Mouse (Mus musculus): ENCODE data around the gene Efhc1.

The Efhc1 gene

GRCm38 (mm10) chr1:20954876-20955275, 3.5 kb downstream of the Efhc1 start:
- DNase-seq, result no peak

DNA sequence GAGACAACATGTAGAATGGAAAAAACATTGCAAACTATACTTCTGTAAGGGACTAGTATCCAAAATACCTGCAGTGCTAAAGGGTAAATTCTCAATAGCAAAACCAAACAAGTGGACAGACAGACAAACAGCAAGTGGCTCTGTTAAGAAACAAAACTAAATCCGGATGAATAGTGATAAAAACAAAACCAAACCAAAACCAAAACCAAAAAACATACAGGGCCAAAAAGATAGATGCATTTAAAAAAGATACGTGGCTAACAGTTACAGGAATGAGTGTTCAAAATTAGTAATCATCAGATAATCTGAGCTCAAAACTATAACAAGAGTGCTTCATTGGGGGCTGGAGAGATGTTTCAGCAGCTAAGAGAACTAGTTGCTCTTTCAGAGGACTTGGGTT, 18.2 kb downstream of the Efhc1 start:
- no peak for DNase-seq

DNA sequence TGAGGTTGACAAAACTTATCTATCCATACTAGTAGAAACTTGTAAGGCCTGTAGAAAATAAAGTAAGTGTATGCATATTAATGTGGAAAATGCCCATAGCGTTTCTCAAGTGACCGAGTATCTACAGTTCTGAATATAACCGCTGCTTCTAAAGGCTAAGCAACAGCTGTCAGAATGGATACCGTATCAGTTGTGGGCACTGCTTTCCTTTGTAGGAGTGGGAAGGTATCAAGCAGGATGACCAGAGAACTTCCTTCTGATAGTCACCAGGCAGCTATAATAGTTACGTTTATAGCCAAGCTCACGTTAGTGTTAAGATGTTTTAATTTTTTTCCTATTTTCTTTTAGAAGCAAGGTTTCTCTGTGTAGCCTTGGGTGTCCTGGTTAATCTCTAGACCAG, 22.0 kb downstream of the Efhc1 start:
- DNase-seq, result no peak

- DNase-seq, result no peak
Observed at GRCm38 (mm10) chr1:20974341-20975135, 23.1 kb downstream of the Efhc1 start.

- DNase-seq, result no peak
Observed at GRCm38 (mm10) chr1:20980553-20980952, 29.1 kb downstream of the Efhc1 start.

DNA sequence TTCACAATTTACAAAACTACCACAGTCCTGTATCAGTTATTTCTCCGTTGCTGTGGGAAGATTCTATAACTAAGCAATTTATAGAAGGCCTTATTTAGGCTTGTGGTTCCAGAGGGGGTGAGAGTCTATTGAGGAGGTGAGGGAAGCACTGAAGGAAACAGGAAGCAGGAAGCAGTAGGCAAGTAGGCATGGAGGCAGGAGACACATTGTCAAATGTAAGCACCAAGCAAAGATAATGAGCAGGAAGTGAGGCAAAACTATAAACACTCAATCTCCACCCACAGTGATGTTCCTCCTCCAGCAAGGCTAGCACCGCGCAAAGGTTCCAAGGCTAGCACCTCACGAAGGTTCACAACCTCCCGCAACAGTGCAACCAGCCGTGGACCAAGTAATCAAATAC, 30.3 kb downstream of the Efhc1 start:
- no peak for DNase-seq

GRCm38 (mm10) chr1:20984103-20984502, 32.7 kb downstream of the Efhc1 start:
- no peak for DNase-seq

- DNase-seq, result no peak
Observed at GRCm38 (mm10) chr1:20984582-20984981, 33.2 kb downstream of the Efhc1 start.

- DNase-seq, result peak in 1 of 2 experiments; percentile 38
Observed at GRCm38 (mm10) chr1:20986378-20987056, 35.1 kb downstream of the Efhc1 start.

DNA sequence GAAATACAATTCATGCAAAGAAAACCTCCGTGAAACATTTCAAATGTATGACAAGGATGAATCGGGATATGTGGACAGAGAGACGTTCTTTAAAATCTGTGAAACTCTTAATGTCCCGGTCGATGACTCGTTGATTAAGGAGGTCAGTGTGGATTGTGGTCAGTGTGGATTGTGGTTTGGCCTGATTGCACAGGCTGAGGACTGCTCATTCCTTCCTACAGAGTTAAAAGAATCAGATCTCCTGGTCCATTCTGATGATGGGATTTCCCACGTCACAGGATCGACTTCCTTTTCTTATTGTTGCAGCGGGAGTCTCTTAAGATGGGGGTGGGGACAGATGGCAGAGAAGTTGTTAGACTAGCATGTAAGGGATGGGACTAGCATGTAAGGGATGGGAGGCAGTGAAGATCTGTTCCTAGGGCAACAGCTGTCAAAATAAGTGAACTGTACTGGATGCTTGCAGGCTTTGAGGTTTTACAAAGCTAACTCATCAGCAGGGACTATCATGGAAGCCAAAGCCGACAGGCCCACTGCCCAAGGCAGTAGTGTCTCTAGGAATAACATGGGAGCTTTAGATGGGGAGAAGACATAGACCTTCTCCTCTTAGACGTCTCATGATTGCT, 38.1 kb downstream of the Efhc1 start:
- no peak for DNase-seq

- DNase-seq, result no peak
Observed at GRCm38 (mm10) chr1:20993690-20994089, 42.3 kb downstream of the Efhc1 start.

- DNase-seq, result no peak
Observed at GRCm38 (mm10) chr1:20994338-20994737, 42.9 kb downstream of the Efhc1 start.

DNA sequence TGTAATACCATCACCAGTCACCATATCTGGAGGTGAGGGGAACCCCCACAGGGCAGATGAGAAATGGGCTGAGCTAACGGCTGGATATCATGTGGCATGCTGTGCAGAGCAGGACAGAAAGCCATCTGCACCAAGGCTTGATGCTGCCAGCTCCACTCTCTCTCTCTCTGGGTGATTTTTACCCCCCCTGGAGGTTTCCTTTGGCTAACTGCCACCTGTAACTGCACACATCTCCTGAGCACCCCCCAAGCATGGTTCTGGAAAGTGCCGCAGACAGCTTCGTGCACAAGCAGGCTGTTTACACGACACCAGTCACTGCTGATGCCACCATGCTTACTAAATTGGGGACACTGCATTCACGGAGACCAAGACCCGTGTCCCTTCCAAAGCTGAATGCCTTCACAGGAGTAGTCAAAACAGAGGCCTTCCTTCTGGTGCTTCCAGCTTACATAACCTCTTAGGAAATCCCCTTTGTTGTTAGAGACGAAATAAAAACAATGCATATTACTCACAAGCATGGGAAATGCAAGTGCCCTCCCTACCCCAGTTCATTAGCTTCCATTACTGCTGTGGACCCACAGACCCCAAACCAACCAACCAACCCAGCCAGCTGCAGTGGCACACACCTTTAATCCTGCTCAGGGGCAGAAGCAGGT, 44.0 kb downstream of the Efhc1 start:
- peak; percentile 52 to 67 for DNase-seq

DNA sequence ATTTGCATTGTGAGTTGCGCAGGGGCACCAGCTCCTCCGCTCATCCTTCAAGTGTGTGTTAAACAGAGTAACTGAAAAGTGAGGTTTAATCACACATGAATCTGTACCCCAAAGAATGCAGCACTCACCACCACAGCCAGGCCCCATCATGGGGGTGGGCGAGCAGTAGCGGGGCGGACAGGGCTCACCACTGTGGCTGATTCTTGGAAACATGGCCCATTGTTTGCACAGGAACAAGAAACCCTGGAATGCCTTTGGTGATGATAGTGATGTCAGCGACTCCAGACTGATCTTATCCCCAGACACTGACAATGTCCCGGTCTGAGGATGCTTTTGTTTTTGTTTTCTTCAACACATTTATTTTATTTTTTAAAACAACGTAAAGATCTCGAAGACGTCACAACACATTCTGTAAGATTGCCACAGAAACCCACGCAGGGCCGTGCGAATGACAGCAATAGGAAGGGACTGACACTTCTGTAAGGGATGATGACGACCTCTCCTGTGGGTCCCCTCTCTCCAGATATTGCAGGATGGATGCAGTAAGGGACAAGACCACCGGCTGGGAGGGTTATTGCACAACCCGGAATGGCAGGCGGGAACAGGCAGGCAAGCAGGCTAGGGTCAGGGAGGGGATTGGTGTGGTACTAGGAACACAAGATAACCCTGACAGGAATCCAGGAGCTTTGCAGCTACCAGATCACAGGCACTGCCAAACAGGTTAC, 45.3 kb downstream of the Efhc1 start:
- DNase-seq, result no peak

GRCm38 (mm10) chr1:20997328-20997689, 45.9 kb downstream of the Efhc1 start:
- DNase-seq, result no peak

DNA sequence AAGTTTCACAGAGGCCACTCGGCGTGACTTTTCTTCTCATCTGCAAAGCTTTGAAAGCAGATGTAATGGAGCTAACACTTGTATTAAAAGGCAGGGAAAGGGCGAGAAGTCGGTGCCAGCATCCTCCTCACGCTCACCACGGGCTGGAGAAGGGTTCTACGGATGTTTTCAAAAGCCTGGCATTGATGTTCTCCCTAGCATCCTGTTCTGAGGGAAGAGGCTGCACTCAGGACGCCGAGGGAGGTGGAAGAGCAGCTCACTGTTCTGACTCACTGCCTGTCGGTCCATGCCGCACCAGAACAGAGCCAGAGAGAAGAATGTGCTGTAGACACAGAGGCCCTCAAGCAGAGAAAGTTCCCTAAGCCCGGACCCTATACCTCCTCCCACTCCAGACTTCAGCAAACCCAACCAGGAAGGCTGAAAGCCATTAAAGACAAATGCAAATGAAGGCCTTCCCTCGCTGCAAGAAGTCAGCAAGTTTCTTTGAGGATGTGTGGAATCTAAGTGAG, 46.5 kb downstream of the Efhc1 start:
- DNase-seq, result no peak

GRCm38 (mm10) chr1:21002246-21003142, 51.1 kb downstream of the Efhc1 start:
- no peak for DNase-seq

- peak; percentile 24 to 59 for DNase-seq
Observed at GRCm38 (mm10) chr1:21004596-21004995, 53.2 kb downstream of the Efhc1 start.

GRCm38 (mm10) chr1:21006775-21007174, 55.3 kb downstream of the Efhc1 start:
- DNase-seq, result no peak

DNA sequence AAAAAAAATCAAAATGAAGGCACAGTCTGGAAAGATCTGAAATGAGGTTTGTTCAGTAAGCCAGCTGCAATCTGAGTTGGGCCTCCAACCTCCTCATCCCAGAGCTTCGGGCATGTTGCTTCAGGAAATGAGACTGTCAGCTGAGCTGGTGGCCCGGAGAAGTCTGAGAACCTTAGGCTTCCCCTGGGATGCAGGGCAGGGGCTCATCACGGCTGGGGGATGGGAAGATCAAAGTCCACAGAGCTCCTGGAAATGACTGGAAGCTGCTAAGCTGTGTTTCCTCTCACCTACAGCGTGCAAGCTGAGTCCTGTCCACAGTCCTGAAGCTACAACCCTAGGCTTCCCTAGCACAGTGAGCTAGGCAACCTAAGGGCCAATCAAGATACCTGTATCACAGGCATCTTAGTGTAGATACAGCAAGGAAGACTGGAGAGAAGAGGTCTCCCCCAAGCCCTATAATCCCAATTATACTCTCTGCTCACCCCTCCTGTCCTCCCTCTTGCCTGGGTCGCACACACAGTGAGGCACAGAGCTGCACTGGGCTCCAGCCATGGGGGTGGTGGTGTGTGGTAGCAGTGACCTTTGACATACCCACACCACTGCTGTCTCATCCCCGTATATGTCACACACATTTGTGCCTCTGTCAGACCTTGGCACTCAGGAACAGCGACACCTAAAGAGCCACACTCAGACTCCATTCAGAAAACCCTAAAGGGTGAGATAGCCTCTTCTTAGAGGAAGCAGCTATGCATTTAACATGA, 56.7 kb downstream of the Efhc1 start:
- no peak for DNase-seq

GRCm38 (mm10) chr1:21008891-21009290, 57.5 kb downstream of the Efhc1 start:
- peak in 1 of 2 experiments; percentile 29 for DNase-seq

Measured in thymus, postnatal 36 days (tissue).